Mouse (Mus musculus) stomach, embryonic 16.5 days (tissue): ENCODE data around the gene Aunip. TPM values are rescaled to one million over a fixed set of nuclear protein-coding genes. Genes with fewer than 3 reads are reported as not detected.
A peak's percentile ranks its signal among the peaks of the same experiment; 100 is the strongest.
"Not testable (repeated sequence)": the region's sequence is repeated elsewhere in the genome, so short reads cannot be mapped to it uniquely, and the experiment has no call there.

Source experiments
- ATAC-seq: fragments of 200-750 bp; cut with Nextera tagmentation; 2 replicates; pipeline ENCODE4 v1.8.0; 2017; ENCODE audit warnings: moderate number of reproducible peaks, moderate TSS enrichment; ENCODE audit not compliant: insufficient read depth, low FRiP score
- H3K27ac ChIP-seq: fragments of 300-500 bp; sonication (generic); 2 replicates; pipeline ENCODE4 v1.5.1; 2014; ENCODE audit warnings: low read length
- H3K27me3 ChIP-seq: fragments of 300-500 bp; sonication (generic); 2 replicates; pipeline ENCODE4 v1.6.1; 2014; ENCODE audit warnings: low read length, control low read depth, mixed read lengths; ENCODE audit not compliant: control insufficient read depth, insufficient read depth
- H3K36me3 ChIP-seq: fragments of 300-500 bp; sonication (generic); 2 replicates; pipeline ENCODE4 v1.6.1; 2014; ENCODE audit warnings: low read length; ENCODE audit not compliant: control insufficient read depth, insufficient read depth
- H3K4me1 ChIP-seq: fragments of 300-500 bp; sonication (generic); 2 replicates; pipeline ENCODE4 v1.6.1; 2014; ENCODE audit warnings: low read length, control low read depth, mixed read lengths; ENCODE audit not compliant: control insufficient read depth, insufficient read depth
- H3K4me2 ChIP-seq: fragments of 300-500 bp; sonication (generic); 2 replicates; pipeline ENCODE4 v1.6.1; 2014; ENCODE audit warnings: low read depth, low read length, mixed read lengths
- H3K4me3 ChIP-seq: fragments of 300-500 bp; sonication (generic); replicated peaks from 2 replicates; pipeline ENCODE4 v1.5.1; 2014; ENCODE audit warnings: mild to moderate bottlenecking, low read length
- H3K9ac ChIP-seq: fragments of 300-500 bp; sonication (generic); 2 replicates; pipeline ENCODE4 v1.6.1; 2014; ENCODE audit warnings: low read length
- H3K9me3 ChIP-seq: fragments of 300-500 bp; sonication (generic); replicated peaks from 2 replicates; pipeline ENCODE4 v1.6.1; 2016; ENCODE audit warnings: low read length, control low read depth; ENCODE audit not compliant: control insufficient read depth
- WGBS: fragments of 180-500 bp; shearing (Covaris S2); extraction: QIAGEN DNeasy Blood & Tissue Kit; methylation state at CpG from one replicate; pipeline ENCODE4 v1.1.7; 2014; 5-methylcytosine and 5-hydroxymethylcytosine counted together
- polyA plus RNA-seq: library from polyadenylated mRNA; unstranded; fragments of >200 nt; fragmentation: Nextera tagmentation; extraction: Ambion mirVana; gene quantifications from 2 replicates; pipeline ENCODE4 v1.2.1, GENCODE M21; 2015

Aunip gene
- polyA plus RNA-seq, 1 experiment from 2014 or later, result 11.8 TPM

GRCm38 (mm10) chr4:134482442-134482841 is 28.4 kb upstream of the Aunip start:
- Histone ChIP-seq H3K27me3 (no peaks in the 10 kb centered on the region), H3K9me3 (no peaks in the 10 kb centered on the region)
- WGBS, result 71% methylated on average over 8 of the region's 8 CpGs

GRCm38 (mm10) chr4:134483078-134483688 is 27.6 kb upstream of the Aunip start:
- Histone ChIP-seq H3K9me3 (no peaks in the 10 kb centered on the region), H3K4me3 (no peak overlapping the region), H3K27ac (no peak overlapping the region), H3K4me1 (no peaks in the 10 kb centered on the region), H3K4me2 (no peak overlapping the region), H3K9ac (no peak overlapping the region), H3K27me3 (no peaks in the 10 kb centered on the region), H3K36me3 (no peaks in the 10 kb centered on the region)
- no peak for ATAC-seq
- WGBS, result 59% methylated on average over 6 of the region's 6 CpGs

More at GRCm38 (mm10) chr4:134482442-134482841, 28.4 kb upstream of the Aunip start:
- peak; percentile 57; the same call in 1 of the 2 replicates for ATAC-seq
- H3K4me2 ChIP-seq, result 0 out of 2 replicates have a peak overlapping the region, but pooled peaks have one; percentile 23
- H3K9ac ChIP-seq, result no peak overlapping the region
- H3K27ac ChIP-seq, result no peak overlapping the region; the same call in 1 of the 2 replicates
- H3K36me3 ChIP-seq, result no peaks in the 10 kb centered on the region
- no peaks in the 10 kb centered on the region for H3K4me1 ChIP-seq
- H3K4me3 ChIP-seq, result no peak overlapping the region

- WGBS, result 41% methylated on average over 6 of the region's 6 CpGs
- Histone ChIP-seq H3K4me3 (no peak overlapping the region), H3K4me1 (no peaks in the 10 kb centered on the region), H3K4me2 (no peak overlapping the region), H3K9ac (no peak overlapping the region), H3K36me3 (no peaks in the 10 kb centered on the region), H3K27ac (no peak overlapping the region), H3K27me3 (no peaks in the 10 kb centered on the region), H3K9me3 (no peaks in the 10 kb centered on the region)
- ATAC-seq, result no peak
Measured at GRCm38 (mm10) chr4:134483696-134484095, 27.1 kb upstream of the Aunip start.

- no peak overlapping the region for H3K4me3 ChIP-seq
- H3K27ac ChIP-seq, result no peak overlapping the region
- no peak overlapping the region for H3K9ac ChIP-seq
- 78% methylated on average over 10 of the region's 10 CpGs for WGBS
- H3K36me3 ChIP-seq, result no peaks in the 10 kb centered on the region
- H3K27me3 ChIP-seq, result no peaks in the 10 kb centered on the region
- no peak for ATAC-seq
- H3K9me3 ChIP-seq, result no peaks in the 10 kb centered on the region
- H3K4me2 ChIP-seq, result no peak overlapping the region
- no peaks in the 10 kb centered on the region for H3K4me1 ChIP-seq
Measured at GRCm38 (mm10) chr4:134484231-134484630, 26.6 kb upstream of the Aunip start.

- no peak overlapping the region for H3K9ac ChIP-seq
- 76% methylated on average over 5 of the region's 5 CpGs for WGBS
- no peak overlapping the region for H3K27ac ChIP-seq
- H3K27me3 ChIP-seq, result no peaks in the 10 kb centered on the region
- no peak overlapping the region for H3K4me3 ChIP-seq
- H3K36me3 ChIP-seq, result no peaks in the 10 kb centered on the region
- ATAC-seq, result no peak
- H3K9me3 ChIP-seq, result no peaks in the 10 kb centered on the region
- H3K4me1 ChIP-seq, result no peaks in the 10 kb centered on the region
- no peak overlapping the region for H3K4me2 ChIP-seq
Measured at GRCm38 (mm10) chr4:134485151-134485900, 25.5 kb upstream of the Aunip start.

- no peak for ATAC-seq
- no peak overlapping the region for H3K9ac ChIP-seq
- WGBS, result 85% methylated on average over 5 of the region's 5 CpGs
- H3K36me3 ChIP-seq, result no peaks in the 10 kb centered on the region
- H3K4me1 ChIP-seq, result no peaks in the 10 kb centered on the region; the same call in 1 of the 2 replicates
- no peak overlapping the region for H3K27ac ChIP-seq
- H3K9me3 ChIP-seq, result no peaks in the 10 kb centered on the region
- no peaks in the 10 kb centered on the region for H3K27me3 ChIP-seq
- no peak overlapping the region for H3K4me3 ChIP-seq
- H3K4me2 ChIP-seq, result no peak overlapping the region
Measured at GRCm38 (mm10) chr4:134488211-134488610, 22.6 kb upstream of the Aunip start.

GRCm38 (mm10) chr4:134489986-134490665 is 20.7 kb upstream of the Aunip start:
- Histone ChIP-seq H3K9ac (no peak overlapping the region), H3K4me1 (peaks cover 2% of the 10 kb centered on the region; the same call in 1 of the 2 replicates), H3K9me3 (no peaks in the 10 kb centered on the region), H3K27me3 (no peaks in the 10 kb centered on the region), H3K4me2 (no peak overlapping the region), H3K27ac (no peak overlapping the region), H3K36me3 (no peaks in the 10 kb centered on the region), H3K4me3 (no peak overlapping the region)
- ATAC-seq, result no peak
- 75% methylated on average over 11 of the region's 11 CpGs for WGBS

- Histone ChIP-seq H3K27ac (peak overlapping the region; percentile 22; the same call in 1 of the 2 replicates), H3K27me3 (no peaks in the 10 kb centered on the region), H3K4me1 (peaks cover 14% of the 10 kb centered on the region), H3K4me2 (no peak overlapping the region), H3K4me3 (no peak overlapping the region), H3K36me3 (no peaks in the 10 kb centered on the region), H3K9me3 (no peaks in the 10 kb centered on the region), H3K9ac (no peak overlapping the region)
- peak; percentile 44; the same call in 1 of the 2 replicates for ATAC-seq
- WGBS, result 49% methylated on average over 6 of the region's 6 CpGs
Measured at GRCm38 (mm10) chr4:134491716-134492115, 19.1 kb upstream of the Aunip start.

- H3K36me3 ChIP-seq, H3K9me3 ChIP-seq, ATAC-seq, H3K4me2 ChIP-seq, H3K4me3 ChIP-seq, H3K27me3 ChIP-seq, H3K9ac ChIP-seq, H3K27ac ChIP-seq: not testable (repeated sequence)
- peaks cover 15% of the 10 kb centered on the region for H3K4me1 ChIP-seq
- 91% methylated on average over 6 of the region's 6 CpGs for WGBS
Measured at GRCm38 (mm10) chr4:134494161-134494560, 16.6 kb upstream of the Aunip start.
